Mouse (Mus musculus) kidney, adult 11 months (tissue): Measurements from ENCODE around the gene Upb1.
"Not testable (repeated sequence)": the region's sequence is repeated elsewhere in the genome, so short reads cannot be mapped to it uniquely, and the experiment has no call there.

Experiments used
- DNase-seq: peaks from one replicate; pipeline ENCODE4 v3.0.0; 2022

Upb1 gene

GRCm38 (mm10) chr10:75428049-75429003 is 27.4 kb downstream of the Upb1 start:
- no peak for DNase-seq

DNA sequence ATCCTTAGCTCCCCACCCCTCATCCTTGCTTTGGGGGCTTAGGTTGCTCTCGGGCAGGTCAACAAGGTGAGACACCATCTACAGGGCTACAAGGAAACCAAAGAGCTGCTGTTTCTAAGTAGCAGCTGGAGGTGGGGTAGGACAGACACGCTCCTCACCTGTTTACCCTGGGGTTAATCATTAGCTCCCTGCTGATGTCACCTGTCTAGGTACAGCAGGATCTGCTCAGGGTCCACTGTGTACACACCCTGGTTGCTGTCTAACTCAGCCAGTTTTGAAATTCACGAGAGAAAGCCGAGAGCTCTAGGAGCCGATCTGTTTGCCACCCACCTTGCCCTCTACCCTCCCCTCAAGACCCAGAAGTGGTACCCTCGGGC is 28.1 kb downstream of the Upb1 start:
- DNase-seq, result peak; percentile 80

DNA sequence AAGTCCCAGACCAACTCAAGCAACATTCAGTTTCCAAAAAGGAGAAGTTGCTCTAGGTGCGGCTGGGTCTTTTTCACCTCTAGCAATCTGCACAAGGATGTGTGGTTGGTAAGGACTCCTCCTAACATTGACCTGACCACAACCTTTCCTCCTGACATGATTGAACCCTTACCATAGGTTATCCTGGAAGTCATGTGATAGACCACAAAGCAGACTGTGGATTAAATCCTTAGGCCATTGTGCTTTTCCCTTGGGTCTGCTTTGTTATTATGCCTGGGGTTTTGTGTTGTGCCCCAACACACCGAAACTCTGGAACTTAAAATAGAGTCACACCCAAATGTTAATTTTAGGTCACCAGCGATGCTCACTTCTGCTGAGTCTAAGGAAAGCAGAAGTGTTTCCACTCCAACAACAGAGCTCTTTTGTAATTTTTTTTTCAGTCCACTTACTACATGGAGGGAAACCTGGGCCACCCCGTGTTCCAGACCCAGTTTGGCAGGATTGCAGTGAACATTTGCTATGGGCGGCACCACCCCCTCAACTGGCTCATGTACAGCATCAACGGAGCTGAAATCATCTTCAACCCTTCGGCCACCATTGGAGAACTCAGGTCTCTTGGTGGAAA is 28.7 kb downstream of the Upb1 start:
- no peak for DNase-seq

DNA sequence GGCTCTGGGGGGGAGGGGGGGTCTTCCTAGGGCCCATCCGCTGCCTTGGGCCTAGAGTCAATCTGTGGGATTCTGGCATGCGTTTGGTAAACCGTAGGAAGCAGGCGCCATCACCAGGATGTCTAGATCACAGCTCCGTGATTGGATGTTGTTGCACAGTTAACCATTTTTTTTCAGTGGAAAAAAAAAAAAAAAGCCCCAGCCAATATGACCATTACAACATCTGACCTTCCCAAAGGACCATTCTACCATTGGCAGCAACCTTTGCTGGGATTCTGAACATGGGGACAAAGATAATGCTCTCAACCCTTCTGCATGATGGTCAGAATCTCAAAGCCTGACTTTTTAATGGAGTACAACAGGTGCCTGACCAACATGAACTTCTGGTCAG is 29.2 kb downstream of the Upb1 start:
- no peak for DNase-seq

DNA sequence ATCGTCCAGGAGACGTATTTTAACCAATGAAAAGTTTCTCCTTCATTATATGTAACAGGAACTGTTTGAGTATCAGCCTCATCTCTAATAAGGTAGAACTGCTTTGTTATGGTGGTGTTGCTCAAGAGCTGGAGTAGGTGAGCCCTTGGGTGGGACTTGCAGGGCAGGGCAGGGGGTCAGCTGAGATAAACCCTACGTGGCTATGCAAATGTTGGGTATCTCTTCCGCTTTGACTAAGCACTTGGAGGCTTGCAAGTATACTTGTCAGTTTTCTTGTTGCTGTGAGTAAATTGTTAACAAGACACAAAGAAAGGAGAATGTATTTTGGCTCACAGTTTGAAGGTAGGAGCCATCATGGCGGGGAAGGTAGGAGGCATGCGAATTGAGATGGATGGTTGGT is 29.7 kb downstream of the Upb1 start:
- DNase-seq, result no peak

DNA sequence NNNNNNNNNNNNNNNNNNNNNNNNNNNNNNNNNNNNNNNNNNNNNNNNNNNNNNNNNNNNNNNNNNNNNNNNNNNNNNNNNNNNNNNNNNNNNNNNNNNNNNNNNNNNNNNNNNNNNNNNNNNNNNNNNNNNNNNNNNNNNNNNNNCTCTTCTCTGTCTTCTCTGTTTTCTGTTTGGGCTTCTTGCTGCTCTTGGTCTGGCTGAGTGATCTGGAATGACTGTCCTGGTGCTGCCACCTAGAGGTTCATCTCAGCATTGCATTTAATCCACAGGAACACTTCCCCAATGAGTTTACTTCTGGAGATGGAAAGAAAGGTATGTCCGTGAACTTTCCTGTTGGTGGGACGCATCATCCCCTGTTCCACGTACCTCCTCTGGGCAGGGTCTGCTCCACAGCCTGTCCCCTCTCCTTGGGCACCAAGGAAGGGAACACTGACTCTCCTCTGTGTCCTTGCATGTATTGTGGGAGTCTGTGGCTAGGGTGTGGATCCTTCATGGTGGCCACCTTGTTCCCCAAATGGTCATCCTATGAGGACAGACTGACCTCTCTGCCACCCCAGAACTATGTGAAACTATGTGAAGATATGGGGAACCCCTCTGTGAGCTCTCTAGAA is 35.8 kb downstream of the Upb1 start:
- DNase-seq, result peak; percentile 68

DNA sequence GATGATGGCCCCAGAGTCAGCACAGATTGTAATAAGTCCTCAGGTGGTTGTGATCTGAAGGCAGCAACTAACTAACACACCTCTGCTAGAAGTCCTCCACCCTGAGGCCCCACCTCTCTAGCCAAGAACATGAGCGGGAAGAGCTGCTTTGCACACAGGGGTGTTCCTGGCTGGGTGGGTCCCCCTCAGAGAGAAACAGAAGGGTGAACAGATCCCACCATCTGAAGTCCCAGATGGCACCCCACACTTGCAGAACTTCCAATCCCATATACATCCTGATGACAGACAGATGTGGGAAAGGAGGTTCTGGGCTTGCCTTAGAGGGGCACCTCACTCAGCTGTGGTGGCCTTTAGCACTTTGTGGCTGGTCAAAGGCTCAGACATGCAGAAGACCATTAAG is 36.4 kb downstream of the Upb1 start:
- DNase-seq, result no peak

- DNase-seq, result peak; percentile 74
Observed at GRCm38 (mm10) chr10:75438132-75438810, 37.4 kb downstream of the Upb1 start.

- DNase-seq, result no peak
Observed at GRCm38 (mm10) chr10:75439211-75439811, 38.4 kb downstream of the Upb1 start.

DNA sequence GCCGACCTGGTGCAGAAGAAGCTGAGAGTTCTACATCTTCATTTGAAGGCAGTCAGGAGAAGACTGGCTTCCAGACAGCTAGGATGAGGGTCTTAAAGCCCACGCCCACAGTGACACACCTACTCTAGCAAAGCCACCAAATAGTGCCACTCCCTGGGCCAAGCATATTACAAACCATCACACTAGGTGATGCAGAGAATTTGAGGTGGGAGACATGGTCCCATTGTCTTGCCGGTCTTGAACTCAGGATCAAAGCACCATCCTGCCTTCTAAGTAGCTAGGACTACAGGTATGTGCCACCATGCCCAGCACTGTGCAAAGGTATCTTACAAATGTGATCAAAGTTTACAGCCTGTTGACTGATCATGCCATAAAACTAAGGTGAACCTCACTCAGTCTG is 39.8 kb downstream of the Upb1 start:
- no peak for DNase-seq

- no peak for DNase-seq
Observed at GRCm38 (mm10) chr10:75441800-75442199, 40.9 kb downstream of the Upb1 start.

DNA sequence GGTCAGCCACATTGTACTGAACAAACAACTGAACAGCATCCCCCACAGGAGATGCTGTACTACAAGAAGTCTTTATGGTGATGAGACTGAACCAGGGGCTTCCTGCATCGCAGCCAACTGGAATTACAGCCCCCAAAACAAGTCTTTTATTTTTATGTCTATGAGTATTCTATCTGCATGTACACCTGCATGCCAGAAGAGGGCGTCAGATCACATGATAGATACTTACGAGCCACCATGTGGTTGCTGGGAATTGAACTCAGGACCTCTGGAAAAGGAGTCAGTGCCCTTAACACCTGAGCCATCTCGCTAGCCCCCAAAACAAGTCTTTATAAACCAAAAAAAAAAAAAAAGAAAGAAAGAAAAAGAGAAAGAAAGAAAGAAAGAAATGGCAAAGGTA is 42.1 kb downstream of the Upb1 start:
- DNase-seq, result no peak

DNA sequence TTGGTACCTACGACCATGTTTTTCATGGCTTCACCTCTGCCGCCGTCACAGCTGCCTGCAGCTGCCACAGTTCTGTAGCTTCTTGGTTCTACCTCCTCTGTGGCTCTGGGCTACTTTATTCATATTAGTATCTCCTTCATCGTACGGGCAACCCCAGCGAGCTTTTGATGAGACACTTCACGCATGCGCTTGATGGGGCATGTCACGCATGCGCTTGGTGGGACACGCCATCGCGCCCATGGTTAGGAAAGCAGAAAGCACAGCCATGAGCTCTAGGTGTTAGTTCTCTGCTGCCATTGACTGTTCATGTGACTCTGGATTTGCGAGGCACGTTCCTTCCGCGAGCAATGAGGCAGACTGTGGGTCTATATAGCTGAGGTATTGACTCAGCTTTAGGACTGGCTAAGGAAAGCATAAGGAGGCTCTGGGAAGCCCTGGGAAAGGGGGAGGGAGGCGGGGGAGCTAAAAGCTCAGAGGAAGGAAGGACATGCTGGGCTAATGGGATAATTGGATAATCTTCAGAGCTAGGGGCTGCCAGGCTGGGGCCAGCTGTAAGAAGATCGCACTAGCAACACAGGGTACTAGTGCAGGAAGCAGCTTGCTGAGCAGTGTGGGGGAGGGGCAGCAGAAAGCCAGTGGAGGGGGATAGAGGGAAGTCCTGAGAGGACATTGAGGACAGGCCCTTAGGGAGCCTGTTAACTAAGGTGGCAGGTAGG is 43.4 kb downstream of the Upb1 start:
- no peak for DNase-seq

GRCm38 (mm10) chr10:75445030-75445429 is 44.1 kb downstream of the Upb1 start:
- DNase-seq, result no peak

DNA sequence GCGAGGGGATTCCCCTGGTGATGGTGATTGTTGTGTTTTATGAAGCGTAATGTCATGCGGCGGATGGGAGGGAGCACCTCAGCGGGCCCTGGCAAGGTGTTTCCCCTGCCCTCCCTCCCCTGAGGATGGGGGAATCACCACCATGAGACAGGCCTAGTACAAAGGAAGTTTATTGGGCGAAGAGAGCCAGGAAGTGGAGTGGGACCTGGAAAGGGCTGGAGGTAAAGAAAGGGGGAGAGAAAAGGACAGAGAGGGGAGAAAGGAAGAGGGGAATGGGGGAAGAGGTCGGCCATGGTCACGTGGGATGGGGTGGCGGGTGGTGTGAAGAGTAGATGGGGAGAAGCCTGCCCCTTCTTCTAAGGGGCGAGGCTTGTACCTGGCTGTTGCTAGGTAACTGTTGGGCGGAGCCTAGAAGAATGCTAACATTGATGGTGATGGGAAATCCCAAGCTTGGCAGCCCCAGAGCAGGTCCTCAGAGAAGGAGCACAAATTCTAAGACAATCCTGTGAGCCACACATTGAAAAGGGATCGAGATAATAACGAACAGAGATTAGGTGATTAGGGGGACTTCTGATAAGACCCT is 45.7 kb downstream of the Upb1 start:
- DNase-seq, result no peak

DNA sequence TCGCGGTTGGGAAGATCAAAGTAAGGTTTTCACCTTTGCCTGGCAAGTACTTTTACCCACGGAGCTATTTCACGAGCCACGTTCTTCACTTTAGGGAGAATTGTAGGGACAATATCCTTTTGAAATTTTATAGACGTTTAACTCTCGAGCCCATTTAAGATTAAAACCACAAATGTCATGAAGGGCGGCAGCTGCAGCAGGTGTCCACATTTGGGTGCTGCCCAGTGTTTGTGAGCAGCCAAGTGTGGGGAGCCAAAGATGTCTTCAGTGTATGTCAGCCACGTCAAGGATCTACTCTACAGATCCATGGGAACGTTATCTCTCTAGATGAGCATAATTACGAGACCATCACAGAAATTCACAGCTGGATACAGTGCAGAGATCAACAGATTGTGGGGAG is 46.6 kb downstream of the Upb1 start:
- DNase-seq, result no peak

- DNase-seq, result no peak
Observed at GRCm38 (mm10) chr10:75448806-75449420, 48.0 kb downstream of the Upb1 start.

GRCm38 (mm10) chr10:75450331-75450730 is 49.4 kb downstream of the Upb1 start:
- DNase-seq, result no peak

GRCm38 (mm10) chr10:75451036-75451786 is 50.3 kb downstream of the Upb1 start:
- peak; percentile 82 for DNase-seq

DNA sequence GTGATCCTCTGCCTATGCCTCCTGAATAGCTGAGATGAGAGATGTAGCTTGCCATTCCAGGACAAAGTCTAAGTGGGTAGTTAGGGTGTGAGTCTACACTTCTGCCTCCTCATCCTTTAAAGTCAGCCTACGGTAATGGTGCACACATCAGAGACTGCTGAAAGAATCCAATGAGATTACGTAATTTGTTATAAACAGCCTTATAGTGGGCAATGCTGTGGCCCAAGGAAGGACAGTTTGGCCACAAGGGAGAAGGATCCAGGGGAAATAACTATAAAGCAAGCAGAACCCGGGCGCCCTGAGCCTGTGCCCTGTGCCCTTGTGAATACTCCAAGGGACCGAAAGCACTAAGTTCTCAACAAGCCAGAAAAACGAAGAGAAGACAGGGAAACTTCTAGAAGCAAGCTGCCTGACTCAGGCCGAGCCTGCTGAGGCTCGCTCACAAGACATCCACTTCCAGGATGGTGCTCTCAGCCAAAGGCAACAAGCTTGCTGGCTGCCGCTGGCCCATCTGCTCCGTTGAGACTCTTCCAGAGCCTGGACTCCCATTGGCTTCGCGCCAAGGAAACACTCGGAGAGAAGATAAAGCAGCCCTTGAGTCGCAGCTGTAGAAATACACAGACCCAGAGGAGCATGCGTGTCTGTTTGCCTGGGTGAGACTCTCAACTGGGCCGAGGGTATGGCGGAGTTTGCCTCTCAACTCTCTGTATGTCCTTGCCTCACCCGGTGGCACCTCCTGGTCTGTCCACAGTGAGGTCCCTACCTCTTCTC is 55.3 kb downstream of the Upb1 start:
- not testable (repeated sequence) for DNase-seq
